Mouse (Mus musculus) T-helper 2 cell (primary cell): ENCODE results near the gene Gpr27.

Experiments used
- in situ Hi-C: fragments of 300-600 bp; cut with MboI, MseI; formaldehyde crosslinking; loops from one replicate; pipeline ENCODE4 v1.15.1; 2025; ENCODE audit warnings: high pct_unique_total_duplicates

Gene Gpr27

DNA sequence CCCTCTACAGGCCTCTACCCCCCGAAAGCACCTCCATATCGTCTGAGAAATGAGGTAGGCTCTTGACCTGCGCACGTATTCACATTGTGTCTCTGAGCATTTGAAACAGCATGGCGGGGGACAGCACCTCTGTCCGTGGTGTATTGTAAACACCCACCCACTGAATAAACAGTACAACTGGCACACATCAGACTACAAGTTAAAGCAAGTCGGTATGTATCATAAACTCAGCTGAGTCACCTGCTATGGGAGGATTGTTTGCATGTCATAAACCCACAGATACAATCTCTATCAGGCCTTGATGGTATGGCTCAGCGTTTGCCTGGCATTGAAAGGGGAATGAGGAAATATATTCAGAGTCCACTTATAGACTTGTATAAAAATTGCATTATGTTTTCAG, 15.2 kb upstream of the Gpr27 start:
- in situ Hi-C loops, result no loop called here

DNA sequence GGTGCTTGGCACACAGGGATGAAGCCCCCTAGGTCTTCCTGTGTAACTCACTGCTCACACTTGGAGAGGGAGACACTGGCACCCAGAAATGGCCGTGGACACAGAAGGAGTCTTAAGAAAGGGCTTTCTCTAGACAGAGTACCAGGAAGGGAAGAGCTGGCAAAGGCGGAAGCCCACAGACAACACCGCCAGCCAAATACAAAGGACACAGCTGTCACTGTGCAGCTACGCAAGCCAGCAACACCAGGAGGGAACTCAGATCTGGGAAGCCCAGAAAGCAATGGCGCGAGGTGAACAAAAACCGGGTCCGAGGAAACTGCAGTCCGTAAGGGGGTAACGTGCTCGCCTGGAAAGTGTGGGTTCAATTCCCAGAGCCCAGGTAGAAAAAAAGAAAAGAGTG, 14.4 kb upstream of the Gpr27 start:
- in situ Hi-C loops, result no loop called here

DNA sequence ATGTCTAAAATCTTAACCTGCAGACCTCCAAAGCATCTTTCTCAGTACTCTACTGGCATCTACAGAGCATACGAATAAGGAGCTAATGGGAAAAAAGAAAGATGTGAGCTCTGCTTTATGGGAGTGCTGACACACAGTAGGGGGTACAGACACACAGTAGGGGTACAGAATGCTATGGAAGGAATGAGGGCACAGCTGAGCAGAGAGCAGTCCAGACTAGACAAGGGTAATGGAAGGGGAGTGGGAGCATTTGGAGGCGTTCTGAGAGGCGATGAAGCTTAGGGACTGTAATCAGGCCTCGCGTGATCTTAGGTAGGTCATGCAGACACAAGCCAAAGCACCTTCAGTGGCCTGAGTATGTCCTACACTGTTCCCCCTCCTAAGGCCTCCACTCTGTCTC, 8.5 kb upstream of the Gpr27 start:
- in situ Hi-C loops, result no loop called here

DNA sequence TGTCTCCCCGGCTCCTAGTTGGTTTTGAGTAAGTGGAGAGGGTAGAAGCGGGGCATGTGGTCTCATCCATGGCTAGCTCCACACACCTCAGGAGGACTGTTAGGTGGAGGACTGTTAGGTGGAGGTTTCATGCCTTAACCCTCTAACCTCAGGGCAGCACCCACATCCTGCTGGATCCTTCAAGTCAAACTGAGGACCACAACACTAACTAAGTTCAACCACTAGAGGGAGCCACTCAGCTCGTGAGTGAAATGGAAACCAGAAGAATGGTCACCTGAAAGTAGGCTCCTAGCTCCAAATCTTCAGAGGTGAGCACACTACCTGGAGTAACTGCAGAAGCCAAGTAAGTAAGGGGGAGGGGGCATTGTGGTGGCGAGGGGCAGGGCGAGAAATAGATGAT, 7.6 kb upstream of the Gpr27 start:
- in situ Hi-C loops, result no loop called here

DNA sequence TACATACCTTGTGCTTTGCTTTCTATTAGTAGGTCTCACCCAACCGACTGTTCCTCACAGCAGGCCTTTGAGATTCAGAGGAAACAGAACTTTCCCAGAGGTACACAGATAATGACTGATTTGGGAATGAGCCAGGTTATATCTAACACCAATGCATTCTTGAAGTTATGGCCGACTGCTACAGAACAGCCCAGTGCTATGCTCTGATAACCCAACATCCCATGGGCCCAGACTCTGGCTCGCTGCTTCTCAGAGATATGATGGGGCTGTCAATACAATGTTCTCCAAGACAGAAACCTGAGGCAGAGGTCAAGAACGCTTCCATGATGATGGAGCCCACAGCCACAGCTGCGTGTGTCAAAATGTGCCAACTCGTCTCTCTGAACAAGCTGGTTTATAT, 4.0 kb upstream of the Gpr27 start:
- in situ Hi-C loops, result no loop called here

DNA sequence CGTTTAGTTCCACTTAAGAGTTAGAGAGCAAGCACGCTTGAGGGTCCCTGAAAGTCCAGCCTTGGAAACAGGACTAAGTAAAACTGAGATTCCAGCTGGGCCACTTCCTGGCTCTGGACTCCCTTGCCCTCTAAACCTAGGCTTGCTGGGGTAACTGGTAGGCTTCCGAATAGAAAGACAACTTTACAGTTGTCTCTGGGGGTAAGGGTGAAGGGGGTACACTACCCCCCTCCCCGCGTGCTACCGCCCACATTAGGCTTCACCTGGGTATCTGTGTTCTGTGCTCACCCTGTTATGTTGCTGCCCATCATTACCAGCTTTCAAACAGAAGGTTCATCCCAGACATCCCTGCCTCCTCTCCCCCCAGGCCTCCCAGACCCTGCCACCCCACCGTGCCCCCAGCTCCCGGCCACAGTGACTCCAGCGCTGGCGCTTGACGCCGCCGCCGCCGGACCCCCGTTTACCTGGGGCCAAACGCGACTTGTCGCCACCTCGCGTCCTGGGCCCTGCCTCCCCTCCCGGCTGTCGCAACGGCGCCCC, 743 bp upstream of the Gpr27 start:
- in situ Hi-C loops, result no loop called here

DNA sequence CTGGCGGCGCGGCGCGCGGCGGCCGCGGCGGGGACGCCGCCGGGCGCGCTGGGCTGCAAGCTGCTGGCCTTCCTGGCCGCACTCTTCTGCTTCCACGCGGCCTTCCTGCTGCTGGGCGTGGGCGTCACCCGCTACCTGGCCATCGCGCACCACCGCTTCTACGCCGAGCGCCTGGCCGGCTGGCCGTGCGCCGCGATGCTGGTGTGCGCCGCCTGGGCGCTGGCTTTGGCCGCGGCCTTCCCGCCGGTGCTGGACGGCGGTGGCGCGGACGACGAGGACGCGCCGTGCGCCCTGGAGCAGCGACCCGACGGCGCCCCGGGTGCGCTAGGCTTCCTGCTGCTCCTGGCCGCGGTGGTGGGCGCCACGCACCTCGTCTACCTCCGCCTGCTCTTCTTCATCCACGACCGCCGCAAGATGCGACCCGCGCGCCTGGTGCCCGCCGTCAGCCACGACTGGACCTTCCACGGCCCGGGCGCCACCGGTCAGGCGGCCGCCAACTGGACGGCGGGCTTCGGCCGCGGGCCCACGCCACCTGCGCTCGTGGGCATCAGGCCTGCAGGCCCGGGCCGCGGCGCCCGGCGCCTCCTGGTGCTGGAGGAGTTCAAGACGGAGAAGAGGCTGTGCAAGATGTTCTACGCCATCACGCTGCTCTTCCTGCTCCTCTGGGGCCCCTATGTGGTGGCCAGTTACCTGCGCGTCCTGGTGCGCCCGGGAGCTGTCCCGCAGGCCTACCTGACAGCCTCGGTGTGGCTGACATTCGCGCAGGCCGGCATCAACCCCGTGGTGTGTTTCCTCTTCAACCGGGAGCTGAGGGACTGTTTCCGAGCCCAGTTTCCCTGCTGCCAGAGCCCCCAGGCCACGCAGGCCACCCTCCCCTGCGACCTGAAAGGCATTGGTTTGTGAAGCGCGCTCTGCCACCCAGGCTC, 700 bp downstream of the Gpr27 start:
- in situ Hi-C loops, result no loop called here

DNA sequence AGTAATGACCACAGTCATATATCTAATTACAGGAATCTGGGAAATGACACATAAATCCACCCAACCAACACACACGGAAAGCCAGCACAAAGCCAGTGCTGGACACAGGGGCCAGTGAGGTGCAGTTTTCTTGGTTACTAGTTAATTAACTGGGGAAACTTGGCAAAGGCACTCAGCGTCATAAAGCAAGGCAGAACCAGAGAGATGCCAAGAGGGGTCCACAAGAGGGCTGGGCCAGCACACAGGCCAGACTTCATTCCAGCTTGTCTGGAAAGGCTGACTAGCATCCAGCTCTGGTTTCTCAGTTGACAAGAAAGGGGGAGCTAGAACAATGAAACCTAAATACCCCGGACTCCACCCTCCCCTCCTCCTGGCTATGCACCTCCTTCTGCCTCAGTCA, 8.0 kb downstream of the Gpr27 start:
- in situ Hi-C loops, result no loop called here

DNA sequence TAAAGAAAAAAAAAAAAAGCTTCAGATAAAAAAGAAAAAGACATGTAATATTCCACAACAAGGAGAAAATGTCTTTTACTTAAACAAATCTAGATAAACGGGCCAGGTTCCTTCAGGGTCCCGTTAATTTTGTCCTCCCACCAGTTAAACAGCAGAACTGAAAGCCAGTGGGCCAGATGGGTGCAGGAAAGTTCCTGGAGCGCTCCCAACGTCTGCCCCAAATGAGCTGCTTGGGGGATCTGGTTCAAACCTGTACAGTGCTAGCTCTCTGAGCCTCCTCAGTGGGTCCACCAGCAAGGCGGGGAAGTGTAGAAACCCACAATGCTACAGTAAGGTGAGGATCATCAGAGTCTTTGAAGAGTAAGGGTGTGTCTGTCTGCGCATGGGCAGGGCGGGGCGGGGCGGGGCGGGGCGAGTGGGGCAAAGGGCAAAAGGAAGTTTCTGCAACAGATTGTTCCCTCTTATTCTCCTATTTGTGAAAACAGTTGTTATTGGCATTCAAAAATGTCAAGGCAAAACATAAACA, 19.2 kb downstream of the Gpr27 start:
- in situ Hi-C loops, result no loop called here

DNA sequence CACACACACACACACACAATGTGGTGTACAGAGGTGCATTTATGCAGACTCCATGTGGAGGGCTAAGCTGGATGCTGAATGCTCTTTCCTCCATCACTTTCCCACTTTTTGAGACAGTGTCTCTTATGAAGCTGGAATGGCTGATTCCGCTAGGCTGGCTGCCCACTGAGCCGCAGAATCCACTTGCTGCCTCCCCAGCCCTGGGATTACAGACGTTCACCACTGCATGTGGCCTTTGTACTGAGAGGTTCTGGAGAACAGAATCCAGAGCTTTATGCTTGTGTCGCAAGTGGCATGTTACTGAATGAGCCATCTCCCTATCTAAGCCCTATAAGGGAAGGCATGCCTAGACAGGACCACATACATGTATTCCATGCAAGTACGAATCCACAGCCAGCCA, 20.8 kb downstream of the Gpr27 start:
- in situ Hi-C loops, result no loop called here

DNA sequence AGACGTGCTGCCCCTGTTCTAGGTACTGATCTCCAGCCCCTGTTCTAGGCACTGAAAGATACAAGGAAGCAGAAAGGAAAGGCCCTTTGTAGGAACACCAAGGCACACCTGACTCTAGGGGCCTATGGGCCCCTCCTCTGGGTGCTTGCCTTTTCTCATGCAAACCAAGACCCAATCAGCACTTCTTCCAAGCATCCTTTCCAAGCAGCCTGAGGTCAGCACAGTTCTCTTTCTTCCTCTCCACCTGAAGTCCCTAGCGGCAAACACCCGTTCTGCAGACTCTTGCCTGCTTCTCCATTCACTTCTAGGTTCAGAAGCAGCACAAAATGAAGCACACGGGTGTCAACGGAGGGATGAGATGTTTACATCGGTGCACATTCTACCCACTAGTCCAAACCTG, 22.7 kb downstream of the Gpr27 start:
- in situ Hi-C loops, result no loop called here

DNA sequence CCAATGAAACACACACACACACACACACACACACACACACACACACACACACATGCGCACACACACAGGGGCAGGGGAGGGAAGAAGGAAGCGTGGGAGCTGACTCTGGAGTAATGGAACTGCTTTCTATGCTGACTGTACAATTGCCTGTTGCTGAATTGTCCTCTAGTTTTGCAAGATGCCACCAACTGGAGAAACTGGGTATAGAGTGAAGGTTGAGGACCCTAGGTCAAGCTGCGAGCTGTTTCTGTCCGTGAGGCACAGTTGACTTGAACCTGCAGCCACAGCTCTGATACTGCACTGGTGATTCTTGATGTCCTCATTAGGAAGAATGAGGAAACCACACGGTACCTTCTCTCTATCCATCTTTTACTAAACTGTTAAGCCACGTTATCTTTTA, 23.4 kb downstream of the Gpr27 start:
- in situ Hi-C loops, result no loop called here

DNA sequence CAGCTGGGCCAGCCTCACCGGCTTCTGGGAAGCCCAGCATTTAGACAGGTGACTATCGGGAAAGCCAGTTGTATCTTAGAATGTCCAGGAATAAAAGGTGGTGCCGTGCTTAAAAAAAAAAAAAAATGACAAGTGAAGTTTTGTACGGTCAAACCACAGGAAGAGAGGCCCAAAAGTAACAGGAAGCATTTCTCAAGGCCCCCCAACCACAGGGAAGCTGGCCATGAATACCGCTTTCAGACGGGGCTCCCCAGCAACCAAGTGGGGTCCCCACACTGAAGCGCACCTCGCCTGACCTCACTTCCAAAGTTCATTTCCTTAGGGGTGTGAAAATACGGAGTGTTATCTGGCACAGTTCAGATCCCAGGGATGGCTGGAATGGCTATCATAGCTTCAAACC, 28.6 kb downstream of the Gpr27 start:
- in situ Hi-C loops, result no loop called here

DNA sequence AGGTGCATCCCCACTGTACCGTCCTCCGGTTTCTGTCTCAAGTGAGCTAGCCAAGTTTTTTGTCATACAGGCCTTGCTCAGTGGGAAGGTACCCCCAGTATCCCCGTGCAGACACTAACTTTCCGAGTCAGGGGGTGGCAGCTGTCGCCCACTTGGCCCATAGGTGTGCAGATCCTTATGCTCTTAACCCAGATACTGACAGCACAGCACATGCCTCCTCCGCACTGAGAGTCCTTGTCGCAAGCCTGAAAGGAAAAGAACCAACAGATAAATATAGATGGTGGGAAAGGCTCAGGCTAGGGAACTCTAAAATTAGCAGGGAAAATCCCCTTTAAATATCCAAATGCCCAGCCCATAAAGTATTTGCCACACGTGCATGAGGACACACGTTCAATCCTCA, 29.9 kb downstream of the Gpr27 start:
- in situ Hi-C loops, result no loop called here

DNA sequence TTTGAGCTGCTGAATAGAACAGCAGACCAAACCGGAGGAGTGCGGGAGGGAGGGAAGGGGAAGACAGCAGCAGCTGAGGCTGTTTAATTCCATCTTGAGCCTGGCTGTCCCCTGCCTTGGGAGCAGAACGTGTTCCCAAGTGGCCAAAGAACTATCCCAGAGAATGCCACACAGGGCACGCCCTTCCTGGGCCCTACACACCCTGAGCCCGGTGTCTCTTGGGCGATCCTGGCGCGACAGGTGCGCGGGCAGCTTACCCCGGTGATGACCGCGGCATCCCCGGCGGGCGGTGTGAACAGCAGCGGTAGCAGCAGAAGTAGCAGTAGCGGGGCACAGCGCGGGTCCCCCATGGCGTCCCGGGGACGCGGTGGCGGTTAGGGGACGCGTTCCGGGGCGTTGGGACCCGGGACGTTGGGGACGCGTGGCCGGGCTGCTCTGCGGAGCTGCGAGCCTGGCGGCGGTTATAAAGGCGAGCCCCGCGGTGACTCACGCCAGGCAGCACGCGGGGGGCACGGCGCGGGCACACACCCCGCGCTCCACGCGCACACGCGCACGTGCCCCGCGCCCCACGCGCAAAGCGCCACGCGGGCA, 33.6 kb downstream of the Gpr27 start, which contains the start of gene Prok2:
Gene Prok2, minus strand, starts transcription at position 422 of the 591 bp plus-strand sequence.
- in situ Hi-C loops, result no loop called here

DNA sequence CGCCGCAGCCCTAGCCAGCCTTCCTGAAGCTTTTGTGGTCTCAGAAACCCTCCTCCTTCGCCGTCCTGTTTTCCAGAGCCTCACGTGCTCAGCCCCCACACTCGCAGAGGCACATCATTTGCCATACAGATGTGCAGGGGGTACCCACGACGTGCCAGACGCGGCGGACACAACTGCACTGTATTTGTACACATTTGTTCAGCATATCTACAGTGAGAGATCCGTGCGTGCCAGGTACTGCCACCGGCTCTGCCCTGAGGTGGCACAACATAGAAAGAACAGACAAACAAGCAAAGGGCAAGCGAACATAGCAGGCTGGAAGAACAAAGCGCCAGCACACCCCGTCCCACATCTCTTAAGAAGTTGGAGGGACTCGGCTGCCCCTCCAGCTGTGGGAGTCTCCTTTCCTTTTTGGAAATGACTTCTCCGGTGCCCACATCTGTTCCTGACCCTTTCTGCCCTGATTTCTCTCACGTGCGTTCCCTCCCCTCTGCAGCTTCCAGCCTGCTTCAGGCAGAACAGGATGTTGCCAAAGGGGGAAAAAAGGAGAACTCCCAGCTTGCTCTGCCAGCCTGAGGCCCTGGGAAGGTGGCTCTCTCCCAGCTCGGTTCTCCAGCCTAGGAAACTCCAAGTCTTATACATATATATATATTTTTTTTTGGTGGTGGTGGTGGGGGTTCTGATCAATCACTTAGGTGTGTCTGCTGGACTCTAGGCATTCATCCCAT, 34.3 kb downstream of the Gpr27 start:
- in situ Hi-C loops, result no loop called here

DNA sequence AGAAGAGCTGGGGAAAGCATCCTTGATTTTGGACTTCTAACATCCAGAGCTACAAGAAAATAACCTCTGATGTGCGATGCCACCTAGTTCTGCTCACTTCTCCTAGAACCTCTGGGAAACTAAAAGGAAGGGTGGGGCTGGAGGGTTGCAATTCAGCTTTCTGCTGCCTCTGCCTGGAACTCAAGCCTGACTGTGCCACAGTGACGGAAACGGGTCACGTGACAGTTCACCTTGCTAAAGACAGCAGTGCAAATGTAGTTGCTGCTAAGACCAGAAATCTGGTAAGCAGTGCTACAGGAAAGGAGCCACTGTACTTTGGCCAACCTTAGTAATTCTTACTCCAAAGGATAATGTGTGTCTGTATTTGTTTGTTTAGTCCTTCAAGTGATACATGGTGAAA, 37.4 kb downstream of the Gpr27 start:
- in situ Hi-C loops, result no loop called here

DNA sequence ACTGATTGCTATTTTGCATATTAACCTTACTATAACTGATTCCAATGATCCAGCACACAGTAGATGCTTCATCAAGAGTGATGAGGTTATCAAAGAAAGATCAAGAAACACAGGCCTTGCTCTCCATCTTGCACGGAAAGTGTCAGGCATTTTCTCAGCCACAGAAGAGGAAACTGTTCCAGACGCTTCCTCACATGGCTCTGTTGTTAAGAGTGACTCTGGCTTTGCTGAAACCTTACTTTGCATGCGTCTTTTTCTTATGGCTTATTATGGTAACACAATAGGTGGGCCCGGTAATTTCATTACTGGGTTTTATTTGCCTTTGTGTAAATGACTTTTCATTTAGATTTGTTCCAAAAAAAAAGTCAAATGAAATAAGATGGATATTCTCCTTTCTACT, 39.4 kb downstream of the Gpr27 start:
- in situ Hi-C loops, result no loop called here

DNA sequence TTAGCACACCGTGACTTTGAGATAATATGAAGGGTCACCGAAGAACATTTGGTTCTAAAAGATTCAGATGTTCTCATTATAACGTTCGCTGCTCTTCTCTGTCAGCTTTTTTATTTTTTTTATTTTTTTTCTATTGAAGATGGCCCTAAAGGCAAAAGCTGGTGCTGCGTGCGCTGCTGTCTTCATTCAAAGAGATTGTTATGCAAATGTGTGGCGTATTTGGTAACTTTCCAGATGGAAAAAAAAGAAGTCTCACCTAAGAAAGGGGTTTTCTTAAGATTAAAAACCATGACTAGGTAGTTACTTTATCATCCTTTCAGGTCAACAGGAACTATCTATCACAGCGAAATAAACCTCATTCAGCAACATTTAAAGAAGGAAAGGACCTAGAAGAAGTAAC, 40.2 kb downstream of the Gpr27 start:
- in situ Hi-C loops, result no loop called here

DNA sequence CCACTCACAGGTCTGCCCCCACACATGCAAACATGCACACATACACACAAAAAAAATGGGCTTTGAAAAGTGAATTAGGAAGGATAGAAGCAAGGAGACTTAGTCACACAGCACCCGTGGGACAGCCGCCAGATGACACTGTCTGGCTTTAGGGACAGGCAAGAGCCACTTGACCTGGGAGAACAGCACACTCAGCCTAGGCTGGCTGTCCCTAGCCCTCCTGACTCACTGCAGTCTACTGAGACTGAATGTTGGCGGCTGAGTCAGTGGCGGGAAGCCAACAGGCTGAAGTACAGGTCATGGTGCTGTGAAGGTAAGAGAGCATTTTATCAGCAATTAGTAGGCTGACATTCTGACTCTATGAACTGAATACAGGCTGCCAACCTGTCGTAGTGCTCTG, 42.2 kb downstream of the Gpr27 start:
- in situ Hi-C loops, result no loop called here

DNA sequence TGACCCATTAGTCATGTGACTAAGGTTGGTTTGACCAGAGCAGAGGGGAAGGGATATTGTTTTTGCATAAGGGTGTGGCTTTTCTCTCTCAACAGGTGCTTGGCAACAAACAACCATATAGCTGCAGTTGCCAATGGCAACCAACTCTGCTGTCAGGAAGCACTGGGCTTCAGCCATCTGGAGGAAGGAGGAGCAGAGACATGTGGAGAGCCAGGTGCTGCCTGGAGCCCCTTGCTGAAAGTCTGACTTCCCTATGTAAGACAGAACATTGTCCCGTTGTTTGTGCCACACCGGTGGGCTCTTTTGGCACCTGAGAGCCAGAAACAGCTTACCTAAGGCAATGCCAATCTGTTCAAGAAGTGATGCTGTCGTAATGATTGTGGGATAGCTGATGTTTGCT, 50.4 kb downstream of the Gpr27 start:
- in situ Hi-C loops, result no loop called here
